Mouse (Mus musculus) brown adipose tissue, adult 24 weeks (tissue): Measurements from ENCODE around the gene 3830403N18Rik. TPM values are rescaled to one million over a fixed set of nuclear protein-coding genes. Genes with fewer than 3 reads are reported as not detected.
"Not testable (repeated sequence)": the region's sequence is repeated elsewhere in the genome, so short reads cannot be mapped to it uniquely, and the experiment has no call there.

Experiments used
- H3K27ac ChIP-seq: fragments of 200-500 bp; replicated peaks from 2 replicates; pipeline ENCODE4 v1.5.1; 2012; ENCODE audit warnings: low read depth, mild to moderate bottlenecking, low read length
- H3K4me1 ChIP-seq: fragments of 200-500 bp; 2 replicates; pipeline ENCODE4 v1.6.1; 2012; ENCODE audit warnings: low read length, mixed read lengths; ENCODE audit not compliant: control insufficient read depth, insufficient read depth, insufficient read length
- H3K4me3 ChIP-seq: fragments of 200-500 bp; 2 replicates; pipeline ENCODE4 v1.5.1; 2012; ENCODE audit warnings: low read depth, mild to moderate bottlenecking, low read length, moderate library complexity; ENCODE audit not compliant: insufficient read depth
- polyA plus RNA-seq: library from polyadenylated mRNA; stranded (reverse); fragments of >200 nt; gene quantifications from 2 replicates; pipeline ENCODE4 v1.2.4, GENCODE M21; 2012; ENCODE audit not compliant: missing spikeins, insufficient read depth, insufficient read length

3830403N18Rik gene
- polyA plus RNA-seq: 1.7 TPM in 1 of 2 replicates, not detected in the other

DNA sequence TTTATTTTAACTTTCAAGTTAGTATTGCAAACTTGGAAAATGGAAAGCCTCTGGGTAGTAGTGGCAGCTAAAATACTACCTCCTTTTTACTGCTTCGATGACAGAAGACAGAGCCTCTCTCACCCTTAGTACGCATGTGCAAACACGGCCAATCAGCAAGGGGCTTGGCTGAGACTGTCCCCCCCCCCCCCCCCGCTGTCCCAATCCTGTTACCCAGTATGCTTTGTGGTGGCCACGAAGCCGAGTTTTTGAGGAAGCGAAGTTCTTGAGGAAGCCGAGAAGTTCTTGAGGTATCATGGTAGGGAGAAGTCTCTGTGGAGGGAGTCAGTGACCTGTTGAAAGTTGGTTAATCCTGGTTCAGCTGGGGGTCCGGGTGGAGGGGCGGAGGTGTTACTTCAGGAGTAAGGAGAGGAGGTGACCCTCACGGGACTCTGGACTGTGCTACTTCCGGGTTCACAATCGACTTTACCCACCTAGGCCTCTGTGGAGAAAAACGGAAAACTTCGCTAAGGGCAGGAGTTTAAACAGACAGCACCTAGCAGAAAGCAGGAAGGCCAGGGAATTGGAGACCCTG, at the start of gene 3830403N18Rik:
Gene 3830403N18Rik, plus strand, starts transcription at position 237 of the 574 bp plus-strand sequence.
- H3K4me1 ChIP-seq, H3K27ac ChIP-seq, H3K4me3 ChIP-seq: not testable (repeated sequence)

DNA sequence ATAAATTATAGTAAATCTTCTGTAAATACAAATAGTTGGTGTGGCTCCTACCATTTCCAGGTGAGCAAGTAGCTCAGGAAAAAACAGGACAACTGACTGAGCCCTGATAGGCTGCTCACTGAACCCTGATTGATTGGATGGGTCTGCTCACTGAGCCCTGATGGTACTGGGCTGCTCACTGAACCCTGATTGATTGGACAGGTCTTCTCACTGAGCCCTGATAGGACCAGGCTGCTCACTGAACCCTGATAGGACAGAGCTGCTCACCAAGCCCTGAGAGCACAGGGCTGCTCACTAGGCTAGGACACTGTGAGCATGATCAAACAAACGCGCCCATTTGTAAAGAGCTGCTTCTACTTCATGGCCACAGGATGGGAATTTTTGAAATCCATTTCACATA, 15.0 kb downstream of the 3830403N18Rik start:
- no peaks in the 10 kb centered on the region for H3K4me1 ChIP-seq
- no peak overlapping the region for H3K4me3 ChIP-seq
- H3K27ac ChIP-seq: no peak overlapping the region

DNA sequence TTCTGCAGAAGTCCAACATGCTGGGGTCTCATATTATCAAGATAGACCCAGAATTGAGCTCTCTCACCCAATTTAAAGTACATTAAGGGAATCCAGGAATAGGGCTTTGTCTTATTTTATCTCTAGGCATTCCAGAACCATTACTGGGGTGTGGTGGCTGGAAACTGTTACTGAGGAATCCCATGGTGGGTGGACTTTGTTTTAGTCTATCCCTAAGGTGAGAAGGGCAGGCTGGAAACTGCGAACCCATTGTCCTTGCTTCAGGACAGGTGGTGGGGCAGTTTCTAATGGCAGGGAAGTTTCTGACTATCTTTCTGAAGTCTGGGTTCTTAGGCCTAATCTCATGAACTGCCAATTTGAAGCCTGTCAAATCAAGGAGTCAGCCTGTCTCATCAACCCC, 50.1 kb downstream of the 3830403N18Rik start:
- not testable (repeated sequence) for H3K27ac ChIP-seq, H3K4me1 ChIP-seq, H3K4me3 ChIP-seq

Other genes starting within 250 kb of the 3830403N18Rik start
- not detected in 2 replicates for gene Gm773, start 76.3 kb downstream of the 3830403N18Rik start, polyA plus RNA-seq
- 2.7 and 2.8 TPM in 2 replicates for gene Zfp449, start 209.8 kb downstream of the 3830403N18Rik start, polyA plus RNA-seq
- 0.46 TPM in 1 of 2 replicates, not detected in the other for gene Smim10l2a, start 238.0 kb downstream of the 3830403N18Rik start, polyA plus RNA-seq